Mouse (Mus musculus): Measurements from ENCODE around the gene Nptn.

DNA sequence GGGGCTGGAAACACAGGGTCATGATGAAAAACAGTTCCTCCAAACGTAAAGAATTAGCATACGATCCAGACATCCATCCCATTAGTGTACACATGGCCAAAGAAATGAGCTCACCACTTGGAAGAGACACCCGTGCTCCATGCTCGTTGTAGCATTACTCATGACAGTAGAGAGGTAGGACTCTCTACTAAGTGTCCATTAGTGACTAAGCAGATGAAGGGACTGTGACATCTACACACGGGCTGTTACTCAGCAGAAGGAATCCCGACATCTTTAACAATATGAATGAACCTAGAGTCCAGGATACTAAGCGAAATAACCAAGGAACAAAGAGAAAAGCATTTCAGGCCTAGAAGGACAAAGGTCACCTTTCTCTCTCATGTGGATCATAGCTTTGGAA lies 124.0 kb downstream of the Nptn start:
- TF ChIP-seq POLR2A (IDR thresholded peaks at IDR 0.05; ENCODE audit: extremely low read depth, insufficient read depth, low read length): no peak
- no peak for TF ChIP-seq CTCF (IDR thresholded peaks at IDR 0.05; ENCODE audit: extremely low read depth, insufficient read depth, low read length)
